28 mouse cellular contexts compared by ENCODE assay signal in the genomic region with DNA sequence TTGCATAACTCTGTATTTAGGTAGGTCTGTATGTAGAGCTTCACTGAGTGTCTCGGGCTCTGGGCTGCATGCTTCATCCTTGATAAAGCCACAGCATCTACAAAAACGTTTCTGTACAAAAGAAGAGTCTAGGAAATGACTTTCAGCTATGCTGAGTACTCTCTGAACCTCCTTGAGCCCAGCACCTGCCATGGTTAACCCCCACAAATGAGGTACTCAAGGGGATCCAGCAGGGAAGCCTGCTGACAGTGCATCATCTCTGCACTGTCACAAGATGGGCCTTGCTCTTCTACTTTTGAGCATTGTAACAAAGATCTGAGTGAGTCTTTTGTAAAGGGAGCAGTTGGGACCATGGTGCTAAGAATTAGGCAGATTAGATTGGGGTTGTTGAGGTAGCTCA.
DNase-seq lines count a peak whose midpoint lies in the region; ATAC-seq and TF ChIP-seq lines count a peak whose summit lies in the region.
"Had no signal": no experiment of that assay in that cellular context is flagged by ENCODE, and none has a peak within 500 bp of the region (broad histone marks: within the 10 kb centered on the region; RNA-seq: fewer than 3 reads in every experiment).

No protein-coding gene starts in this region.

- no peak overlapping the region for H3K4me3 ChIP-seq in heart, embryonic 13.5 days
- no peak overlapping the region for H3K4me3 ChIP-seq in thymus, adult 2 months (ENCODE audit: control insufficient read depth, insufficient read depth, low read length)
- no peak overlapping the region for H3K4me3 ChIP-seq in brown adipose tissue, adult 24 weeks (ENCODE audit: insufficient read depth, low read depth, low read length)
- no peak overlapping the region for H3K4me3 ChIP-seq in liver, embryonic 16.5 days (ENCODE audit: low read depth, low read length)
- H3K4me3 ChIP-seq in midbrain, embryonic 14.5 days (replicated peaks; ENCODE audit: low read depth, low read length) = no peak overlapping the region
- H3K4me3 ChIP-seq: embryonic facial prominence, embryonic 12.5 days; hindbrain, embryonic 13.5 days; midbrain, embryonic 15.5 days; stomach, embryonic 15.5 days had no signal

- intact Hi-C loops in heart, postnatal 10 days (cut with DNase I) = no loop called here

- TF ChIP-seq CTCF in thymus, adult 2 months (IDR thresholded peaks at IDR 0.05; ENCODE audit: borderline replicate concordance, control insufficient read depth, extremely low read depth, insufficient read depth, low read length, poor library complexity) = no peak

- H3K9ac ChIP-seq in heart, embryonic 13.5 days = no peak overlapping the region
- H3K9ac ChIP-seq in liver, embryonic 16.5 days (ENCODE audit: low read depth, low read length) = no peak overlapping the region
- H3K9ac ChIP-seq in midbrain, embryonic 14.5 days (replicated peaks; ENCODE audit: low read length) = no peak overlapping the region
- H3K9ac ChIP-seq: embryonic facial prominence, embryonic 12.5 days; hindbrain, embryonic 13.5 days; lung, embryonic 14.5 days; midbrain, embryonic 15.5 days; stomach, embryonic 15.5 days had no signal

- H3K27ac ChIP-seq in heart, embryonic 13.5 days (replicated peaks) = peak overlapping the region; percentile 12; the same call in 1 of the 2 replicates
- H3K27ac ChIP-seq in thymus, adult 2 months (ENCODE audit: control insufficient read depth, insufficient read depth, low read length) = peak overlapping the region; percentile 8; the same call in 1 of the 2 replicates
- H3K27ac ChIP-seq in brown adipose tissue, adult 24 weeks (replicated peaks; ENCODE audit: low read depth, low read length) = peak overlapping the region; percentile 19; the same call in 1 of the 2 replicates
- peak overlapping the region; percentile 87 for H3K27ac ChIP-seq in liver, embryonic 16.5 days (ENCODE audit: low read length)
- no peak overlapping the region for H3K27ac ChIP-seq in midbrain, embryonic 14.5 days (replicated peaks; ENCODE audit: low read depth, low read length)
- H3K27ac ChIP-seq: embryonic facial prominence, embryonic 12.5 days; hindbrain, embryonic 13.5 days; midbrain, embryonic 15.5 days; stomach, embryonic 15.5 days had no signal

- TF ChIP-seq POLR2A in thymus, adult 2 months (IDR thresholded peaks at IDR 0.05; ENCODE audit: control insufficient read depth, extremely low read depth, insufficient read depth, low read length, poor library complexity) = no peak

- no peak for DNase-seq in heart, postnatal 10 days
- DNase-seq in thymus, adult 2 months = no peak
- DNase-seq in thymus, postnatal 25 days = no peak
- DNase-seq in cerebellum, adult 11 months = no peak
- DNase-seq in midbrain, embryonic 14.5 days = no peak
- DNase-seq: adrenal gland, adult 2 months; adrenal gland, postnatal 36 days; cerebellum, adult 8-10 months; cerebellum, postnatal 25 days; gastrocnemius, postnatal 10 days; heart, postnatal 4 days; kidney, adult 18-20 months; kidney, postnatal 10 days; layer of hippocampus, postnatal 36 days; left cerebral cortex, postnatal 4 days; lung, embryonic 14.5 days; lung, postnatal 14 days; right cerebral cortex, postnatal 25 days had no signal

- no peak for ATAC-seq in heart, embryonic 13.5 days (ENCODE audit: extremely low read depth, insufficient number of reproducible peaks, low FRiP score, low TSS enrichment)
- no peak for ATAC-seq in liver, embryonic 16.5 days (ENCODE audit: low read depth)
- no peak for ATAC-seq in midbrain, embryonic 14.5 days (ENCODE audit: low FRiP score, low TSS enrichment)
- ATAC-seq: activated CD4-positive, CD25-positive, alpha-beta regulatory T cell, adult 4 months; CD4-positive, CD25-positive, alpha-beta regulatory T cell, adult 4 months; forebrain, embryonic 14.5 days; midbrain, embryonic 15.5 days had no signal

- H3K27me3 ChIP-seq in heart, embryonic 13.5 days (replicated peaks) = no peaks in the 10 kb centered on the region
- no peaks in the 10 kb centered on the region for H3K27me3 ChIP-seq in thymus, adult 2 months (ENCODE audit: control insufficient read depth, insufficient read depth, low read length)
- H3K27me3 ChIP-seq in liver, embryonic 16.5 days (ENCODE audit: control insufficient read depth, insufficient read depth, low read depth, low read length) = no peaks in the 10 kb centered on the region
- no peaks in the 10 kb centered on the region for H3K27me3 ChIP-seq in midbrain, embryonic 14.5 days (ENCODE audit: control insufficient read depth, insufficient read depth, low read length)
- H3K27me3 ChIP-seq: embryonic facial prominence, embryonic 12.5 days; hindbrain, embryonic 13.5 days; midbrain, embryonic 15.5 days; stomach, embryonic 15.5 days had no signal

- H3K4me2 ChIP-seq in heart, embryonic 13.5 days = no peak overlapping the region
- H3K4me2 ChIP-seq in liver, embryonic 16.5 days (ENCODE audit: low read depth, low read length) = no peak overlapping the region
- no peak overlapping the region for H3K4me2 ChIP-seq in midbrain, embryonic 14.5 days (ENCODE audit: low read length)
- H3K4me2 ChIP-seq: embryonic facial prominence, embryonic 12.5 days; hindbrain, embryonic 13.5 days; lung, embryonic 14.5 days; midbrain, embryonic 15.5 days; stomach, embryonic 15.5 days had no signal

- H3K36me3 ChIP-seq in heart, embryonic 13.5 days = peaks cover 26% of the 10 kb centered on the region
- H3K36me3 ChIP-seq in thymus, adult 2 months (ENCODE audit: control insufficient read depth, insufficient read depth, low read length) = 0 out of 2 replicates have a peak, but pooled peaks cover 3% of the 10 kb centered on the region
- 0 out of 2 replicates have a peak, but pooled peaks cover 2% of the 10 kb centered on the region for H3K36me3 ChIP-seq in liver, embryonic 16.5 days (ENCODE audit: control insufficient read depth, insufficient read depth)
- H3K36me3 ChIP-seq in midbrain, embryonic 14.5 days (ENCODE audit: control insufficient read depth, insufficient read depth, low read length) = peaks cover 11% of the 10 kb centered on the region
- H3K36me3 ChIP-seq: stomach, embryonic 15.5 days had no signal

- peaks cover 73% of the 10 kb centered on the region for H3K4me1 ChIP-seq in heart, embryonic 13.5 days
- H3K4me1 ChIP-seq in thymus, adult 2 months (replicated peaks; ENCODE audit: control insufficient read depth, insufficient read depth, low read length) = peaks cover 35% of the 10 kb centered on the region
- peaks cover 39% of the 10 kb centered on the region for H3K4me1 ChIP-seq in brown adipose tissue, adult 24 weeks (ENCODE audit: control insufficient read depth, insufficient read depth, insufficient read length, low read length)
- peaks cover 48% of the 10 kb centered on the region for H3K4me1 ChIP-seq in liver, embryonic 16.5 days (ENCODE audit: control insufficient read depth, low read depth, low read length)
- H3K4me1 ChIP-seq in midbrain, embryonic 14.5 days (ENCODE audit: control insufficient read depth, insufficient read depth, low read length) = no peaks in the 10 kb centered on the region

- no peaks in the 10 kb centered on the region for H3K9me3 ChIP-seq in heart, embryonic 13.5 days
- H3K9me3 ChIP-seq in liver, embryonic 16.5 days (replicated peaks; ENCODE audit: control insufficient read depth, low read length) = no peaks in the 10 kb centered on the region
- H3K9me3 ChIP-seq in midbrain, embryonic 14.5 days (ENCODE audit: control insufficient read depth, low read length) = no peaks in the 10 kb centered on the region
- H3K9me3 ChIP-seq: embryonic facial prominence, embryonic 12.5 days; hindbrain, embryonic 13.5 days; midbrain, embryonic 15.5 days; stomach, embryonic 15.5 days had no signal

- WGBS in heart, embryonic 13.5 days = 56% methylated on average over 2 of the region's 2 CpGs
- WGBS in thymus, adult 2 months = 11% methylated on average over 2 of the region's 2 CpGs
- 31% methylated on average over 2 of the region's 2 CpGs for WGBS in liver, embryonic 16.5 days (ENCODE audit: insufficient replicate concordance)
- 70% methylated on average over 2 of the region's 2 CpGs for WGBS in midbrain, embryonic 14.5 days
